ENCODE assay signal across 15 mouse cellular contexts in genomic region chr4:141074109-141074508, GRCm38 (mm10). TPM values are rescaled to one million over a fixed set of nuclear protein-coding genes. Genes with fewer than 3 reads are reported as not detected.
DNase-seq lines count a peak whose midpoint lies in the region; ATAC-seq and TF ChIP-seq lines count a peak whose summit lies in the region.
"Had no signal": no experiment of that assay in that cellular context is flagged by ENCODE, and none has a peak within 500 bp of the region (broad histone marks: within the 10 kb centered on the region; RNA-seq: fewer than 3 reads in every experiment).

No protein-coding gene starts in this region.

- H3K36me3 ChIP-seq in heart, adult 2 months (ENCODE audit: control insufficient read depth, insufficient read depth, low read length): no peaks in the 10 kb centered on the region
- peaks cover 38% of the 10 kb centered on the region for H3K36me3 ChIP-seq in liver, embryonic 11.5 days (ENCODE audit: control insufficient read depth, insufficient read depth, low read length)
- peaks cover 19% of the 10 kb centered on the region for H3K36me3 ChIP-seq in myocyte (ENCODE audit: control insufficient read depth, insufficient read depth)

- no peaks in the 10 kb centered on the region for H3K27me3 ChIP-seq in heart, adult 2 months (ENCODE audit: control insufficient read depth, insufficient read depth, low read length)
- H3K27me3 ChIP-seq in liver, embryonic 11.5 days (replicated peaks; ENCODE audit: control insufficient read depth, insufficient read depth, low read length): no peaks in the 10 kb centered on the region
- no peaks in the 10 kb centered on the region for H3K27me3 ChIP-seq in myocyte (ENCODE audit: control insufficient read depth, insufficient read depth, insufficient read length)
- H3K27me3 ChIP-seq: embryonic facial prominence, embryonic 13.5 days; forebrain, embryonic 15.5 days; neural tube, embryonic 13.5 days had no signal

- WGBS in heart, adult 2 months: 74% methylated on average over 4 of the region's 4 CpGs
- 60% methylated on average over 4 of the region's 4 CpGs for WGBS in liver, embryonic 11.5 days

- H3K27ac ChIP-seq in heart, adult 2 months: peak overlapping the region; percentile 66
- H3K27ac ChIP-seq in layer of hippocampus, adult 2 months: peak overlapping the region; percentile 61; the same call in 1 of the 2 replicates
- H3K27ac ChIP-seq in liver, embryonic 11.5 days (ENCODE audit: low read depth, low read length): peak overlapping the region; percentile 74
- H3K27ac ChIP-seq: embryonic facial prominence, embryonic 13.5 days; forebrain, embryonic 15.5 days; neural tube, embryonic 13.5 days had no signal

- peak overlapping the region; percentile 91 for H3K4me2 ChIP-seq in liver, embryonic 11.5 days
- peak overlapping the region; percentile 18 for H3K4me2 ChIP-seq in myocyte (ENCODE audit: low read depth)
- H3K4me2 ChIP-seq: embryonic facial prominence, embryonic 13.5 days; forebrain, embryonic 15.5 days; neural tube, embryonic 13.5 days had no signal

- no peaks in the 10 kb centered on the region for H3K9me3 ChIP-seq in liver, embryonic 11.5 days (ENCODE audit: control insufficient read depth, low read length)
- H3K9me3 ChIP-seq: embryonic facial prominence, embryonic 13.5 days; forebrain, embryonic 15.5 days; neural tube, embryonic 13.5 days had no signal

- peak; percentile 73 for ATAC-seq in liver, embryonic 11.5 days (replicated peaks; ENCODE audit: low FRiP score)
- no peak for ATAC-seq in inflammation-experienced regulatory T-cells, adult 6 months
- ATAC-seq: forebrain, embryonic 15.5 days had no signal

- no peak for DNase-seq in heart, adult 2 months
- no peak for DNase-seq in heart, adult 8-10 months (ENCODE audit: low spot score)
- DNase-seq in layer of hippocampus, adult 2 months (ENCODE audit: low spot score in 2 of 2): no peak
- no peak for DNase-seq in layer of hippocampus, postnatal 25 days (ENCODE audit: extremely low spot score in 1 of 2, low spot score in 1 of 2)
- no peak for DNase-seq in liver, embryonic 11.5 days (ENCODE audit: low spot score)
- DNase-seq in left cerebral cortex, postnatal 25 days (ENCODE audit: low spot score in 2 of 2): no peak
- DNase-seq: thymus, adult 2 months had no signal

- no peak for TF ChIP-seq CTCF in heart, adult 2 months (IDR thresholded peaks at IDR 0.05)
- no peak for TF ChIP-seq CTCF in layer of hippocampus, adult 2 months (conservative IDR thresholded peaks at IDR 0.05)

- H3K4me3 ChIP-seq in heart, adult 2 months: no peak overlapping the region
- H3K4me3 ChIP-seq in layer of hippocampus, adult 2 months: no peak overlapping the region
- peak overlapping the region; percentile 24; the same call in 1 of the 2 replicates for H3K4me3 ChIP-seq in liver, embryonic 11.5 days (ENCODE audit: low read depth, low read length)
- H3K4me3 ChIP-seq in myocyte: no peak overlapping the region
- H3K4me3 ChIP-seq: embryonic facial prominence, embryonic 13.5 days; forebrain, embryonic 15.5 days; neural tube, embryonic 13.5 days had no signal

- peaks cover 6% of the 10 kb centered on the region for H3K4me1 ChIP-seq in heart, adult 2 months (ENCODE audit: control insufficient read depth, insufficient read depth, low read length)
- peaks cover 36% of the 10 kb centered on the region for H3K4me1 ChIP-seq in liver, embryonic 11.5 days (replicated peaks; ENCODE audit: control insufficient read depth, insufficient read depth, low read length)

- TF ChIP-seq EP300 in heart, adult 2 months (IDR thresholded peaks at IDR 0.05; ENCODE audit: insufficient read depth, low read depth, low read length): no peak

- H3K9ac ChIP-seq in heart, adult 2 months (ENCODE audit: low read depth, low read length): no peak overlapping the region
- peak overlapping the region; percentile 11; the same call in 1 of the 2 replicates for H3K9ac ChIP-seq in liver, embryonic 11.5 days (ENCODE audit: low read depth, low read length)
- H3K9ac ChIP-seq: embryonic facial prominence, embryonic 13.5 days; forebrain, embryonic 15.5 days; neural tube, embryonic 13.5 days had no signal

- TF ChIP-seq POLR2A in heart, adult 2 months (IDR thresholded peaks at IDR 0.05; ENCODE audit: insufficient read depth, low read depth, low read length): no peak
- no peak for TF ChIP-seq POLR2A in myocyte (IDR thresholded peaks at IDR 0.05; ENCODE audit: insufficient read length, low read depth)

- no peak overlapping the region for H3ac ChIP-seq in myocyte (ENCODE audit: control insufficient read depth, insufficient read length)

- intact Hi-C loops in heart, adult 2 months (cut with DNase I): no loop called here
- intact Hi-C loops in left cerebral cortex, postnatal 25 days (cut with DNase I): loop anchor here (10.0 kb wide), 1 partner anchor 369 kb away; the partner anchor contains the start of gene Rcc2

- peaks cover 7% of the 10 kb centered on the region for H3K79me2 ChIP-seq in heart, adult 2 months (replicated peaks; ENCODE audit: control insufficient read depth, insufficient read depth, low read length)
- peaks cover 57% of the 10 kb centered on the region for H3K79me2 ChIP-seq in myocyte (ENCODE audit: control insufficient read depth, insufficient read depth)

TF ChIP-seq in myocyte, 11 proteins besides CTCF, POLR2A, EP300 and RAD21:
- no peak for TF ChIP-seq TCF3 (IDR thresholded peaks at IDR 0.05; ENCODE audit: insufficient read length, low read depth)
- no peak for TF ChIP-seq TCF12 (IDR thresholded peaks at IDR 0.05; ENCODE audit: insufficient read depth, poor library complexity, severe bottlenecking)
- TF ChIP-seq MYOG (IDR thresholded peaks at IDR 0.05; ENCODE audit: control insufficient read depth in 1 of 3, insufficient read depth in 1 of 3, insufficient read length in 2 of 3, low read depth in 2 of 3): no peak

RNA-seq across cellular contexts. Expression of gene Necap2, which starts 4.0 kb away (rescaled TPM):
- total RNA-seq in heart, adult 2 months (2021): 10 to 100 TPM; 13.9 to 14.9 TPM
- 21.2 and 24.5 TPM in 2 replicates for polyA plus RNA-seq in heart, adult 2 months (2012; rRNA removed)
- total RNA-seq in heart, adult 8-10 months (2022): 10 to 100 TPM; 14.7 to 18.2 (median 15.9) TPM
- 10 to 100 TPM; 41.6 to 42.2 TPM for total RNA-seq in layer of hippocampus, adult 2 months (2021)
- total RNA-seq in layer of hippocampus, postnatal 25 days (2021): 10 to 100 TPM; 41.2 to 46.5 TPM
- 178 and 180 TPM in 2 replicates for polyA plus RNA-seq in liver, embryonic 11.5 days (2014; fragmentation: Nextera tagmentation; extraction: Ambion mirVana)
- 85.6 TPM for polyA plus RNA-seq in myocyte (2012; fragmentation: generic; extraction: Trizol)
- 10 to 100 TPM; 36.3 to 46.0 TPM for total RNA-seq in left cerebral cortex, postnatal 25 days (2021)
- polyA plus RNA-seq in inflammation-experienced regulatory T-cells, adult 6 months (2017; shearing (Covaris generic)): 10 to 100 TPM; 85.9 to 95.9 (median 91.8) TPM

RNA-seq across cellular contexts. Expression of gene Crocc, which starts 13.8 kb away (rescaled TPM):
- total RNA-seq in heart, adult 2 months (2021): 1 to 10 TPM; 4.6 to 4.9 TPM
- polyA plus RNA-seq in heart, adult 2 months (2012; rRNA removed): 5.1 and 8.1 TPM in 2 replicates
- 1 to 10 TPM; 3.5 to 6.8 (median 5.3) TPM for total RNA-seq in heart, adult 8-10 months (2022)
- total RNA-seq in layer of hippocampus, adult 2 months (2021): 10 to 100 TPM; 83.1 to 89.8 TPM
- total RNA-seq in layer of hippocampus, postnatal 25 days (2021): 10 to 100 TPM; 46.3 to 73.9 TPM
- polyA plus RNA-seq in liver, embryonic 11.5 days (2014; fragmentation: Nextera tagmentation; extraction: Ambion mirVana): 5.0 and 6.0 TPM in 2 replicates
- 3.9 TPM for polyA plus RNA-seq in myocyte (2012; fragmentation: generic; extraction: Trizol)
- 10 to 100 TPM; 51.4 to 62.7 TPM for total RNA-seq in left cerebral cortex, postnatal 25 days (2021)
- polyA plus RNA-seq in inflammation-experienced regulatory T-cells, adult 6 months (2017; shearing (Covaris generic)): 1 to 10 TPM in 1 of 3 experiments, under 1 TPM in 2; 0.67 to 1.2 (median 0.67) TPM

RNA-seq across cellular contexts. Expression of gene Spata21, which starts 14.0 kb away (rescaled TPM):
- not detected for total RNA-seq in heart, adult 2 months (2021)
- polyA plus RNA-seq in heart, adult 2 months (2012; rRNA removed): 0.16 and 0.20 TPM in 2 replicates
- total RNA-seq in heart, adult 8-10 months (2022): not detected
- total RNA-seq in layer of hippocampus, adult 2 months (2021): not detected
- under 1 TPM; 0.17 to 0.21 TPM for total RNA-seq in layer of hippocampus, postnatal 25 days (2021)
- polyA plus RNA-seq in liver, embryonic 11.5 days (2014; fragmentation: Nextera tagmentation; extraction: Ambion mirVana): 0.19 TPM in 1 of 2 replicates, not detected in the other
- polyA plus RNA-seq in myocyte (2012; fragmentation: generic; extraction: Trizol): not detected
- total RNA-seq in left cerebral cortex, postnatal 25 days (2021): under 1 TPM; 0.55 to 0.83 TPM
- 1 to 10 TPM; 1.1 to 1.5 (median 1.5) TPM for polyA plus RNA-seq in inflammation-experienced regulatory T-cells, adult 6 months (2017; shearing (Covaris generic))
- total RNA-seq: common myeloid progenitor, adult 5-6 weeks; megakaryocyte, adult 5-6 weeks had no signal
- polyA plus RNA-seq: C2C12; neural tube, embryonic 13.5 days had no signal

Comparison
In these comparisons a context has a peak if more than half of its experiments do, and no peak if none do; other contexts are left out.
1. RNA of gene Crocc, which starts 13.8 kb away (total RNA-seq): 83.1 to 89.8 TPM in layer of hippocampus, adult 2 months, 46.3 to 73.9 TPM in layer of hippocampus, postnatal 25 days and 51.4 to 62.7 TPM in left cerebral cortex, postnatal 25 days; 3.5 to 6.8 TPM in heart, adult 8-10 months and 4.6 to 4.9 TPM in heart, adult 2 months; every median in the first group is over 4 times any median in the second.
2. Peak in every context shown above with its lines, with median percentiles within 50 percentile points of each other: H3K27ac ChIP-seq.